Mouse (Mus musculus): ENCODE measurements at regions not wholly inside any gene's neighbourhood (a gene's known extent, or its start where the extent isn't known, plus 50 kb on each side); places are given as distances from the start of the nearest gene placed in this dataset.

DNA sequence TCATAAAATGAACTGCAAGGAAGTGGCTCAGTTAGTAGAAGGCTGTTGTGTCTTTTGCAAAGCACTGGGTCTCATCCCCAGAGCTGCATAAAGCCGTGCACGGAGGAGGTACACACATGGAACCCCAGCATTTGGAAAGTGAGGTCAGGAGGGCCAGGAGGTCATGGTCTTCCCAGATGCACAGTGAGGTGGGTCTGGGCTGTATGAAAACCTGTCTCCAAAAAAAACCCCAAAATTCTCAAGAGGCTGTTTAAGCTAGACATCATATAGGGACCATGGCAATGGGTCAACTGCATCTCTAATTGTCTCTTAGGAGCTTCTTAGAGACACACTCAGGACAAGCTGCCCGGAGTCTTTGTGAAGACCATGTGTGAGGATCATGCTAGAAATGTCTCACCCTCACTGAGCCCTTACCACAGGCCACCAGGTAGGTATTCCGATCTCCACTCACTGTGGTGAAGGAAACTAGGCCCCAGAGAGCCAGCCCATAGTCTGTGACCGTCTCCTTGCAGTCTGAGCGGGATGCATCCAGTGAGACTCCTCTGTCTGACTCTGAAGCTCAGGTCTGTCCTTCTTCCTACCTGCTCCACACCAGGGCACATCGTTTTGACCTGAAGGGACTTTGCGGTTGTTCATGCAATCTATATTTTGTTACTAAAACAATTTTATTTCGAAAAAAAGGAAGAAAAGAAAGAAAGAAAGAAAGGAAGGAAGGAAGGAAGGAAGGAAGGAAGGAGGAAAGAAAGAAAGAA lies 60.6 kb upstream of the Cpsf6 start:
- no peak overlapping the region for H3K27ac ChIP-seq
- H3K27me3 ChIP-seq, result no peaks in the 10 kb centered on the region
- no peaks in the 10 kb centered on the region for H3K36me3 ChIP-seq
- peaks cover 7% of the 10 kb centered on the region; the same call in 1 of the 2 replicates for H3K4me1 ChIP-seq (replicated peaks)
- no peak for ATAC-seq (replicated peaks; ENCODE audit: insufficient number of reproducible peaks, insufficient read depth, low FRiP score, low read depth)
- no peak overlapping the region for H3K9ac ChIP-seq
- 83% methylated on average over 9 of the region's 9 CpGs for WGBS
- H3K4me2 ChIP-seq, result no peak overlapping the region
- no peaks in the 10 kb centered on the region for H3K9me3 ChIP-seq (replicated peaks)
- no peak overlapping the region for H3K4me3 ChIP-seq

DNA sequence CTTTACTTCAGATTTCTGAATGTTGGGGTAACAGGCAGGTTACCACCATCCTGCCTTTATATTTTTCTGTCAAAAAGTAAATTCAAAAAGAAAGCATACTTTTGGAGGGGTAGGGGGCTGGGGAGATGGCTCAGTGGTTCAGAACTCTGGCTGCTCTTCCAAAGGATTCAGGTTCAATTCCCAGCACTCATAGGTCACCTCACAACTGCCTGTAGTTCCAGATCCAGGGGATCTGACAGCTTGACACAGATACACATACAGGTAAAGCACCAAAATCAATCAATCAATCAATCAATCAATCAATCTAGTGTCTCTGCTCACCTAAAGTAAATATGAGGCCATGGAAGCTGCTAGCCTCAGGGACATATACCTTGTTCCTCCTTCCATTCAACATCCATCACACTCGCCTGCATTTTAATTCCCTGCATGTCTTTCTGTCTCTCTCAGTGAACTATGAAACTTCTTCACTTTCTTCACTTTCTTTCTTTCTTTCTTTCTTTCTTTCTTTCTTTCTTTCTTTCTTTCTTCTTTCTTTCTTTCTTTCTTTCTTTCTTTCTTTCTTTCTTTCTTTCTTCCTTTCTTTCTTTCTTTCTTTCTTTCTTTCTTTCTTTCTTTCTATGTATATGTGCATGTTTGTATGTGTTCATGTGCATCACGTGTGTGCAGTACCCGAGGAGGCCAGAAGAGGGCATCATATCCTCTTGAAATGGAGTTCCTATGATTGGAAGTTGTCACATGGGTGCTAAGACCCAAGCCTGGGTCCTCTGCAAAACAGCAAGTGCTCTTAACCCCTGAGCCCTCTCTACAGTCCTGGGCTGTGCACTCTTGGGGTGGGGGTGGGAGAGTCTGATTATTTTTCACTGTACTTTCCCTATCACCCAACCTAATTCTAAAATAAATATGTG lies 59.6 kb upstream of the Cpsf6 start:
- H3K9ac ChIP-seq, result no peak overlapping the region
- 84% methylated on average over 3 of the region's 3 CpGs for whole genome bisulfite sequencing

DNA sequence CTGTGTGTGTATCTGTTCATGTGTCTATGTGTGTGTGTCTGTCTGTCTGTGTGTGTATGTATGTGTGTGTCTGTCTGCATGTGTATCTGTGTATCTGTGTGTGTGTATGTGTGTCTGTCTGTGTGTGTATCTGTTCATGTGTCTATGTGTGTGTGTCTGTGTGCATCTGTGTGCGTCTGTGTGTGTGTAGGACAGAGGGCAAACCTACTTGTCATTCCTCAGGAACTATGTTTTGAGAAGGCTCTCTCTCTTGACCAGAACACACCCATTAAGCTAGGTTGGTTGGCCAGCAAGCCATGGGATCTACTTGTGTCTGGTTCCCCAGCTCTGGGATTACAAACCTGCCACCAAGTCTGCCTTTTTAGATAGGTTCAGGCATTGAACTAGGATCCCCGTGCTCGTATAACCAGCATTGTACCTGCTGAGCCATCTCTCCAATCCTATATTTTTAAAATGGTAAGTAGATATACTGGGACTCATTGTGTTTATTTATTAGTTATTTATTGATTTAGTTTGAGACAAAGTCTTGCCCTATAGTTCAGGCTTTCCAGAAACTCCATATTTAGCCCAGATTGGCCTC lies 58.9 kb upstream of the Cpsf6 start:
- ATAC-seq (replicated peaks; ENCODE audit: insufficient number of reproducible peaks, insufficient read depth, low FRiP score, low read depth), result no peak
- WGBS, result 95% methylated on average over 3 of the region's 3 CpGs
- Histone ChIP-seq H3K36me3 (no peaks in the 10 kb centered on the region), H3K4me3 (no peak overlapping the region), H3K4me1 (replicated peaks) (peaks cover 11% of the 10 kb centered on the region), H3K9me3 (replicated peaks) (no peaks in the 10 kb centered on the region), H3K9ac (no peak overlapping the region), H3K27ac (no peak overlapping the region), H3K4me2 (no peak overlapping the region), H3K27me3 (no peaks in the 10 kb centered on the region)

More for the DNA sequence above, 59.6 kb upstream of the Cpsf6 start:
- H3K27ac ChIP-seq, result no peak overlapping the region
- no peaks in the 10 kb centered on the region for H3K27me3 ChIP-seq
- no peak overlapping the region for H3K4me3 ChIP-seq
- ATAC-seq (replicated peaks; ENCODE audit: insufficient number of reproducible peaks, insufficient read depth, low FRiP score, low read depth), result no peak
- H3K4me1 ChIP-seq (replicated peaks), result peaks cover 11% of the 10 kb centered on the region
- no peaks in the 10 kb centered on the region for H3K36me3 ChIP-seq
- H3K9me3 ChIP-seq (replicated peaks), result no peaks in the 10 kb centered on the region
- no peak overlapping the region for H3K4me2 ChIP-seq

DNA sequence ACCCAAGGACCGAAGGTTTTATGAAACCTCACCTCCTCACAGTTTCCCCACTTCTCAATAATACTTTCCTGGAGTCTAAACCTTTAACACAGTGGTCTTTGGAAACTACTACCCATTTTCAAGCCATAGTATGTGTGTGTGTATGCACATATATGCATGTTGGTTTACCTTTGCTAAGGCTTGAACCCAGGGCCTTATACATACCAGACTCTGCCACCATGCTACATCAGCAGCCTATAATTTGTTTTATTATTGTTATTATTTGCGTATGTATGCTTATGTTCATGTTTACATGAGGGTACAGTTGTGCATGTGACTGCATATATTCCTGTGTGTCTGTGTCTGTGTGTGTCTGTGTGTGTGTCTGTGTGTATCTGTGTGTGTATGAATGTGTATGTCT lies 58.2 kb upstream of the Cpsf6 start:
- WGBS, result 82% methylated on average over 2 of the region's 2 CpGs
- no peaks in the 10 kb centered on the region for H3K36me3 ChIP-seq
- H3K4me2 ChIP-seq, result no peak overlapping the region
- peaks cover 11% of the 10 kb centered on the region for H3K4me1 ChIP-seq (replicated peaks)
- H3K27ac ChIP-seq, result no peak overlapping the region
- H3K9ac ChIP-seq, result no peak overlapping the region
- ATAC-seq (replicated peaks; ENCODE audit: insufficient number of reproducible peaks, insufficient read depth, low FRiP score, low read depth), result no peak
- H3K9me3 ChIP-seq (replicated peaks), result no peaks in the 10 kb centered on the region
- H3K4me3 ChIP-seq, result no peak overlapping the region
- H3K27me3 ChIP-seq, result no peaks in the 10 kb centered on the region

DNA sequence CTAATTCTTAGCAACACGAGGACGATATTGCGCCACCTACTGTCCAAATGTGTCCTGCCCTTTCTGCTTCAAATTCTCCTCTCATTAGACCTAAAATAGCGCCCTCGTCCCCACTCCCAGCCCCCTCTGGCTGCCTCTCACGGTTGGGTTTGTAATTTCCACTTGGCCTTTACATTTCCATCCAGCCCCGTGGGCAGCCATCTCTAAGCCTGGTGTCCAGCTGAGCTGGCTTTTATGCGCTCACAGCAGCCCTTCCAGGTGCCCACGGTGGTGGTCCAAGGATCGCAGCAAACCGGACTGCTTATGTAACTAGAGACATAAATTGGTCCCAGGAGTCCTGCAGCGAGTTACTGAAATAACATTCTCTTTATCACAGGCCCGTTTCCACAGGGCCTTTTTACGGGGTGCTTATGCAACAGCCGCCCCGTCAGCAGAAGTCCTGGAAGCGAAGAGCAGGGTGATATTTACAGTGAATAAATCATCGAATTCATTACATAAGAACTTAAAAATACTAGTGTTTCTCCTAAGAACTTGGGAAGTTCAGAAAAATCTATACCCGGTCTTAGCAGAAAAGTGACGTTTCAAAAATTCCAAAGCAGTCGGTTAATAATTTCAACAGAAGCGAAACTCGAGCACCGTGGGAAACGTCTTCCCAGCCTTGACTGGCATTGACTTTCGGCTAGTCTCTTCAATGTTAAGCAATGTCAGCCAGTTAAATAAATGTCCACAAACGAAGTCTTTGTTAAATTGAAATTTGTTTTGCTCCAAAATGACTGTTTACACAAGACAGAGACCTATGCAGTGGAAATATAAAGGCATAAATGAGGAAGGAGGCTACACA lies 57.3 kb upstream of the Cpsf6 start:
- H3K4me2 ChIP-seq, result no peak overlapping the region; the same call in 1 of the 2 replicates
- no peaks in the 10 kb centered on the region for H3K36me3 ChIP-seq
- peaks cover 11% of the 10 kb centered on the region for H3K4me1 ChIP-seq (replicated peaks)
- ATAC-seq (replicated peaks; ENCODE audit: insufficient number of reproducible peaks, insufficient read depth, low FRiP score, low read depth), result no peak
- WGBS, result 51% methylated on average over 27 of the region's 27 CpGs
- H3K27me3 ChIP-seq, result no peaks in the 10 kb centered on the region
- no peaks in the 10 kb centered on the region for H3K9me3 ChIP-seq (replicated peaks)
- H3K9ac ChIP-seq, result no peak overlapping the region
- no peak overlapping the region for H3K4me3 ChIP-seq
- H3K27ac ChIP-seq, result no peak overlapping the region

DNA sequence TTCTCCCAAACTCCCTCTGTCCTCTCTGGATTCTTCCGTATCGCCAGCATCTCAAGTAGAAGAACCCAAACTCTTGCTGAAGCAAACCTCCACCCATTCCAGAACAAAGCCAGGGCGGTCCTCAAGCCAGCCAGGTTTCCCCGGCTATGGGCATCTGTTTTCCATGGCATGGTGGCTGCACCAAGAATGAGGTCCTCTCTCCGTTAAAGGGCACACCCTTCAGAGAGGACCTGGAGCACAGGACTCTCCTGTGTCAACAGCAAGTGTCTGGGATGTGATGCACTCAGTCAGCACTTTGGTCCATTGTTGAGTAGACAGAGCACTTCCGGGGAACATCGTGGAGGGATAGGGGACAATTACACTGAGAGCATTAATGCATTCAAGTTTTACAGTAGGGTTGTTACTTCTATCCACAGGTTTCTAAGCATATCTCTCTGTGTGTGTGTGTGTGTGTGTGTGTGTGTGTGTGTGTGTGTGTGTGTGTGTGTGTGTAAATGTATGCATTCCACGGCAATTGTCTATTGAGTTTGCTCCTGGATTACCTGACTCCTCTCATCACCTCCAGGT lies 56.6 kb upstream of the Cpsf6 start:
- Histone ChIP-seq H3K27me3 (no peaks in the 10 kb centered on the region), H3K9me3 (replicated peaks) (no peaks in the 10 kb centered on the region), H3K36me3 (no peaks in the 10 kb centered on the region), H3K4me3 (no peak overlapping the region), H3K4me2 (no peak overlapping the region), H3K27ac (no peak overlapping the region), H3K9ac (no peak overlapping the region), H3K4me1 (replicated peaks) (peaks cover 11% of the 10 kb centered on the region)
- WGBS, result 53% methylated on average over 8 of the region's 8 CpGs
- no peak for ATAC-seq (replicated peaks; ENCODE audit: insufficient number of reproducible peaks, insufficient read depth, low FRiP score, low read depth)

DNA sequence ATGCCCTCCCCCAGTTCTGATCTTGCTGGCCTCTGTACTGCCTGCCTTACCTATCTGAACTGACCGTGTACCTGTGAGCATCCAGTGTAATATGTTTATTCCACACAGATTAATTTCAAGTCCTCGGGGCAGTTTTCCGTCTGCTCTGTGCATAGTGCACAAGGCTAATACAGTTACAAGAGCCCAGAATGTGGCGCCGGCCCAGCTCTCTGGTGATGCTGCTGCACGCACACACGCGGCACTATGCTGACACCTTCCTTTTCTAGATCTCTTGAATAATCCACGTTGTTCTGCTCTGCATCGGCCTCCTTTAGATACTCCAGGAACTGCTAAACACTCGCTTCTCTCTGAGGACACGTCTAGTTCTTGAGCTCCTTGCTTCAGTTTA lies 55.9 kb upstream of the Cpsf6 start:
- no peak for ATAC-seq (replicated peaks; ENCODE audit: insufficient number of reproducible peaks, insufficient read depth, low FRiP score, low read depth)
- Histone ChIP-seq H3K4me3 (0 out of 2 replicates have a peak overlapping the region, but pooled peaks have one; percentile 28), H3K27me3 (no peaks in the 10 kb centered on the region), H3K9ac (no peak overlapping the region), H3K36me3 (no peaks in the 10 kb centered on the region), H3K4me2 (peak overlapping the region; percentile 62), H3K27ac (no peak overlapping the region), H3K9me3 (replicated peaks) (no peaks in the 10 kb centered on the region), H3K4me1 (replicated peaks) (peaks cover 11% of the 10 kb centered on the region)
- WGBS, result 45% methylated on average over 12 of the region's 12 CpGs

DNA sequence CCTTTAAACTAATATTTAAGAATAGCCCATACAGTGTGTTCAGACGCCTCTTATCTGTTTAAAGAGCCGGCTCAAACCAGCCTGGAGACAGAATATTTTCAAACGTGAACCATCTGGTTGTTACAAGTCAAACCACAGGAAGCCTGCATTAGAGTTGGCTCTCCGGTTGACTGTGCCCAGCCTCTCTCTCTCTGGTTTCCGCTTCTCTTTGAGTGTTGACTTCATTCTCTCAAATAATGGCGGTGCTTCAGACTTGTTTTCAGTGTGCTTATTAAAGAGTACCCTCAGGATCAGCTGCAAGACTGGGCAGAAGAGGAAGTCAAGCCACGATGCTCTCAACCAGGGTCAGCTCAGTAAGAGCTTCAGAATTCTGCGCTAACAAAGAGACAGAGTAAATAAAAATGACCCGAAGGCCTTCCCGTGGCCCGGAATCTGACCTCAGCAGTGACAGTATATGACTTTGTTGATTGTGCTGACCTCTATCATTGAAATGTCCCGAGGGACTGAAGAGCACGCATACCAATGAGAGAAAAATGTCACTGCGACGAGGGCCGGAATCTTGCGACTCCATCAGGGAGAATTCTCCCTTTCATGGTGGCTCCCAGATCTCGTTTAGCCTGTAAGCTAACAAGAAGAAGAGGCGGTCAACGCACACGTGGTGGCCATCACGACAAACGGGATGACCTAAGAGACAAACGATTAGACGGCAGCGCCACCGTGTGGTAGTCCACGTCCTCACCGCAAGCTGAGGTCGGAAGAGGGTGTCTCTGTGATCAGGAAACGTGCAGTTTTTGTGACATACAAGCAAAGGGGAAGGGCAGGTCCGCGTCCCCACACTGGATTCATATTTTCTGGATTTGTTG lies 55.3 kb upstream of the Cpsf6 start:
- no peaks in the 10 kb centered on the region for H3K27me3 ChIP-seq
- H3K4me2 ChIP-seq, result peak overlapping the region; percentile 62
- H3K27ac ChIP-seq, result no peak overlapping the region
- WGBS, result 13% methylated on average over 33 of the region's 33 CpGs
- no peaks in the 10 kb centered on the region for H3K9me3 ChIP-seq (replicated peaks)
- H3K4me3 ChIP-seq, result peak overlapping the region; percentile 28
- no peak; the same call in 1 of the 2 replicates for ATAC-seq (replicated peaks; ENCODE audit: insufficient number of reproducible peaks, insufficient read depth, low FRiP score, low read depth)
- H3K36me3 ChIP-seq, result no peaks in the 10 kb centered on the region
- peaks cover 11% of the 10 kb centered on the region for H3K4me1 ChIP-seq (replicated peaks)
- H3K9ac ChIP-seq, result no peak overlapping the region

DNA sequence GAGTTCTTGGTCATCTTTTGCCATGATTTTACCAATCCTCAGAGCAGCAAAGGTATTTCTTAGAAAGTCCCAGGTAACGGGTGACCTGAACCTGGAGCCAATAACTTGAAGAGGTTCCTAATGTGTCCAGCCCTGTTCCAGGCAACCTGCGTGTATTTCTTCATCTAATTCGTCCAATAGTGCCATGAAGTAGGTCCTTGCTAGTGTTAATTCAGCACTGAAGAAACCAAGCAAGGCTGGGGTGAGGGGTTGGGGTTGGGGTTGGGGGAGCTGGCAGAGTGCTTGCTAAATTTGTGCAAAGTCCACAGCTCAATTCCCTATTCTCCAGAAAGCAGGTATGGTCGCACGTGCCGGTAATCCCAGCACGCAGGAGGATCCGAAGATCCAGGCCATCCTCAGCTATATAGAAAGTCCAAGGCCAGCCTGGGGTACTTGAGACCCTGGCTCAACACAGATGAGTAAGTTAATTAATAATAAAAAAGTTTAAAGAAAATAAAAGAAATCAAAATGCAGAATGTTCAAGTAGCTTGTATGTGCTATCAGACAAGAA lies 54.6 kb upstream of the Cpsf6 start:
- H3K4me1 ChIP-seq (replicated peaks), result peaks cover 11% of the 10 kb centered on the region
- H3K9me3 ChIP-seq (replicated peaks), result no peaks in the 10 kb centered on the region
- 96% methylated on average over 8 of the region's 8 CpGs for WGBS
- H3K36me3 ChIP-seq, result no peaks in the 10 kb centered on the region
- H3K27ac ChIP-seq, result no peak overlapping the region
- no peaks in the 10 kb centered on the region for H3K27me3 ChIP-seq
- H3K4me3 ChIP-seq, result no peak overlapping the region
- H3K9ac ChIP-seq, result no peak overlapping the region
- no peak for ATAC-seq (replicated peaks; ENCODE audit: insufficient number of reproducible peaks, insufficient read depth, low FRiP score, low read depth)
- H3K4me2 ChIP-seq, result no peak overlapping the region
